Mouse (Mus musculus): ENCODE data around the gene Zfp455. TPM values are rescaled to one million over a fixed set of nuclear protein-coding genes. Genes with fewer than 3 reads are reported as not detected.
"Not testable (repeated sequence)": the region's sequence is repeated elsewhere in the genome, so short reads cannot be mapped to it uniquely, and the experiment has no call there.

Gene Zfp455
- polyA plus RNA-seq (2016; fragmentation: Nextera tagmentation; extraction: Ambion mirVana), result 1.2 and 1.4 TPM in 2 replicates

- Histone ChIP-seq H3K27me3 (ENCODE audit: low read depth, poor library complexity, severe bottlenecking) (no peaks in the 10 kb centered on the region), H3K9me3 (replicated peaks) (no peaks in the 10 kb centered on the region), H3K27ac (replicated peaks) (peak within 1 kb of the TSS; percentile 79), H3K4me3 (peak within 1 kb of the TSS; percentile 60), H3K36me3 (no peaks in the 10 kb centered on the region), H3K4me1 (peaks cover 5% of the 10 kb centered on the region)
- 4% methylated on average over 13 of the region's 13 CpGs for WGBS
- DNase-seq (ENCODE audit: low spot score), result peak; percentile 57
Observed at GRCm38 (mm10) chr13:67194340-67194894, at the start of gene Zfp455. TSS of gene Zfp455 (plus strand) at chr13:67194506.

DNA sequence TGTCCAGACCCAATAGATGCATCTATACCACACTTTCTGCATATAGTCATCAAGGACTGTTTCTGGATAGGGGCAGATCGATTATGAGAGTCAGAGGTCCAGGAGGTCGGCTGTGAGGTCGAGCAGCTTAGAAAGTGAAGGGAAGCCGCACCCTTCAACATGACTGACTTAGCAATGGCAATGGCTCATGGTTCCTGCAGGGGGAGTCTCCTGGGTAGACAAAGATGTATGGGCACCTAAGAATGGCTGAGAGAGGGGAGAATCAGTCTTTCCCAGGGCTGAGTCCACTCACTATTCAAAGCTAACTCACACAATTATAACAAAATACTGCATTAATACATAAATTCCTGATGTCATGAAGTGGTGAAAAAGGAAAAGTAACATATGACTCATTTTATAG, 28.2 kb upstream of the Zfp455 start:
- H3K36me3 ChIP-seq; H3K4me1 ChIP-seq; H3K4me3 ChIP-seq; H3K9me3 ChIP-seq (replicated peaks); H3K27me3 ChIP-seq (ENCODE audit: low read depth, poor library complexity, severe bottlenecking); DNase-seq (ENCODE audit: low spot score); H3K27ac ChIP-seq (replicated peaks): not testable (repeated sequence)
- 71% methylated on average over 4 of the region's 4 CpGs for WGBS

DNA sequence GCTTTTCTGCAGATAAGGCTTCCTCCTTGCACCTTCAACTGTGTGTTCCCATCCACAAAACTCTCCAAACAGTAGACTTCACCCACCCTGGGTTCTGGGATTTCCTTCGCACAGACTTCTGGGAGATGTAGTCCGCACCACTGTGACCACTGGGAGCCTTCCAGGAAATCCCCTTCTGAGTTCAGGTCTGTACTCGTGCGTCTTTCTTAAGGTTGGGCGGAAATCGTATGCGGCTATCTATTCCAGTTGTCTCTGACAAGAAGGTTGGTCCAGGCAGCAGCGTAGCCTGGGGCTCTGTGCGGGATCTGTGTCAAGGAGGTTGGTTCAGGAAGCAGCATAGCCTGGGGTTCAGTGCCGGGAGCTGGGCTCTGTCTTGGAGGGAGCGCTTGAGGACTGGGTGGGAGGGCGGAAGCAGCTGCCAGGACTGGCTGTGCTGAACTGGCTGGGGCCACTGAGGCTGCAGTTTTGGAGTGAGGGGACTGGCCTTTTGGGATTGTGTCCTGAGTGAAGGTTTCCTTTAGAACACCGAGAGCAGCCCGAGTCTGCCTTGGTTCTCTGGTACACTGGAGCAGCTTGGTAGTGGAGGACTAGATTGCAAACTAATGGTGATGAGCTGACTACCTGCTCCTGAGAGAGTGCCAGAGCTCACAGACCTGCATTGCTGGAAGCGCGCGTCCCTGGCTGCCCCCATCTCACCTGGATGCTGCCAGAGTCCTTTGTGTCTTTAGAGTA, 21.1 kb upstream of the Zfp455 start, which contains the start of gene Rsl1:
Gene Rsl1 (plus strand): TSS at position 192 of the 732 bp plus-strand sequence.
- H3K27ac ChIP-seq (replicated peaks), result peak within 1 kb of the TSS; percentile 76
- 2% methylated on average over 17 of the region's 17 CpGs for WGBS
- not testable (repeated sequence) for H3K9me3 ChIP-seq (replicated peaks); H3K4me1 ChIP-seq; H3K36me3 ChIP-seq; H3K27me3 ChIP-seq (ENCODE audit: low read depth, poor library complexity, severe bottlenecking)
- peak within 1 kb of the TSS; percentile 65 for H3K4me3 ChIP-seq
- DNase-seq (ENCODE audit: low spot score), result peak; percentile 59

- Histone ChIP-seq H3K4me1 (peaks cover 5% of the 10 kb centered on the region; the same call in 1 of the 2 replicates), H3K9me3 (replicated peaks) (no peaks in the 10 kb centered on the region), H3K36me3 (peaks cover 4% of the 10 kb centered on the region; the same call in 1 of the 2 replicates), H3K4me3 (peak overlapping the region; percentile 65), H3K27me3 (ENCODE audit: low read depth, poor library complexity, severe bottlenecking) (no peaks in the 10 kb centered on the region), H3K27ac (replicated peaks) (no peak overlapping the region)
- 35% methylated on average over 5 of the region's 5 CpGs for WGBS
- DNase-seq (ENCODE audit: low spot score), result no peak
Observed at GRCm38 (mm10) chr13:67173723-67174055, 20.6 kb upstream of the Zfp455 start.

- no peaks in the 10 kb centered on the region for H3K36me3 ChIP-seq
- 80% methylated on average over 3 of the region's 3 CpGs for WGBS
- H3K27me3 ChIP-seq (ENCODE audit: low read depth, poor library complexity, severe bottlenecking), result no peaks in the 10 kb centered on the region
- H3K4me1 ChIP-seq, result no peaks in the 10 kb centered on the region
- H3K27ac ChIP-seq (replicated peaks), result no peak overlapping the region
- no peaks in the 10 kb centered on the region for H3K9me3 ChIP-seq (replicated peaks)
- H3K4me3 ChIP-seq, result no peak overlapping the region
- no peak for DNase-seq (ENCODE audit: low spot score)
Observed at GRCm38 (mm10) chr13:67201656-67202055, 7.3 kb downstream of the Zfp455 start.

DNA sequence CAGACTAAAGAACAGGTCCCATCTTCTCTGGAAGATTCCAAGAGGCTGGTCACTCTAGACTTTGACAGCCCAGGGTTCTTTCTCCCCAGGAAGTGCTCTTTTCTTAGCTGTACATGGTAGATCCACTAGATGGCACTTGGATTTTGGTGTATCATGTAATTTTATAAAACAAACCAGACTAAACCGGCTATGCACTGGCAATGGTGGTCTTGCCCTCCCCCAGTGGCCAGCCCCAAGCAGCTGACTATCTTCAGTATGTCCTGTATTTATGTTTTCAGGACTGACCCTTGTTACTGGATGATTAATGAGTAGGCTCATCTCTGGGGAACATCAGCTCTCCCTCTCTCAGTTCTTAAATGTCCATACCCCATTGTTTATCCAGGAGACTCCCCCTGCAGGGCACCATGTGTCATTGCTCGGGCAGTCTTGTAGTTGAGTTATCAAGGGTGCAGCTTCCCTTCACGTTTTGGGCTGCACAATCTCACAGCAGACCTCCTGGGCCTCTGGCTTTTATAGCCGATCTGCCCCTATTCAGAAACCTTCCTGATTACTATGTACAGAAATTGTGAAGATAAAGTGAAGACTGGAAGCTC, 19.8 kb downstream of the Zfp455 start:
- Histone ChIP-seq H3K36me3 (no peaks in the 10 kb centered on the region), H3K27ac (replicated peaks) (no peak overlapping the region), H3K4me1 (no peaks in the 10 kb centered on the region), H3K4me3 (no peak overlapping the region), H3K27me3 (ENCODE audit: low read depth, poor library complexity, severe bottlenecking) (no peaks in the 10 kb centered on the region), H3K9me3 (replicated peaks) (peaks cover 7% of the 10 kb centered on the region; the same call in 1 of the 2 replicates)
- DNase-seq (ENCODE audit: low spot score), result no peak
- 67% methylated on average over 4 of the region's 4 CpGs for WGBS

Other genes with a start within 250 kb of the Zfp455 start
- gene Zfp712, start 133.3 kb upstream of the Zfp455 start, polyA plus RNA-seq (2016; fragmentation: Nextera tagmentation; extraction: Ambion mirVana), result 4.0 and 4.3 TPM in 2 replicates
- 5.6 and 7.5 TPM in 2 replicates for gene Zfp708, start 96.5 kb upstream of the Zfp455 start, polyA plus RNA-seq (2016; fragmentation: Nextera tagmentation; extraction: Ambion mirVana)
- 2.6 and 3.1 TPM in 2 replicates for gene Gm28557, start 85.9 kb upstream of the Zfp455 start, polyA plus RNA-seq (2016; fragmentation: Nextera tagmentation; extraction: Ambion mirVana)
- gene Rslcan18, start 78.2 kb upstream of the Zfp455 start, polyA plus RNA-seq (2016; fragmentation: Nextera tagmentation; extraction: Ambion mirVana), result 0.15 and 0.19 TPM in 2 replicates
- gene Zfp759, start 72.8 kb upstream of the Zfp455 start, polyA plus RNA-seq (2016; fragmentation: Nextera tagmentation; extraction: Ambion mirVana), result 1.5 and 1.8 TPM in 2 replicates
- 6.7 and 6.8 TPM in 2 replicates for gene Rsl1, start 21.3 kb upstream of the Zfp455 start, polyA plus RNA-seq (2016; fragmentation: Nextera tagmentation; extraction: Ambion mirVana)
- 1.3 and 1.7 TPM in 2 replicates for gene Zfp458, start 84.0 kb downstream of the Zfp455 start, polyA plus RNA-seq (2016; fragmentation: Nextera tagmentation; extraction: Ambion mirVana)
- 0.37 and 0.59 TPM in 2 replicates for gene Zfp457, start 112.0 kb downstream of the Zfp455 start, polyA plus RNA-seq (2016; fragmentation: Nextera tagmentation; extraction: Ambion mirVana)
- 1.5 and 1.8 TPM in 2 replicates for gene Zfp595, start 138.1 kb downstream of the Zfp455 start, polyA plus RNA-seq (2016; fragmentation: Nextera tagmentation; extraction: Ambion mirVana)
- not detected in 2 replicates for gene Gm28044, start 166.0 kb downstream of the Zfp455 start, polyA plus RNA-seq (2016; fragmentation: Nextera tagmentation; extraction: Ambion mirVana)
- 0.97 and 1.0 TPM in 2 replicates for gene Zfp953, start 166.1 kb downstream of the Zfp455 start, polyA plus RNA-seq (2016; fragmentation: Nextera tagmentation; extraction: Ambion mirVana)
- gene Gm28041, start 181.2 kb downstream of the Zfp455 start, polyA plus RNA-seq (2016; fragmentation: Nextera tagmentation; extraction: Ambion mirVana), result 0.16 and 0.19 TPM in 2 replicates
- gene Zfp456, start 181.3 kb downstream of the Zfp455 start, polyA plus RNA-seq (2016; fragmentation: Nextera tagmentation; extraction: Ambion mirVana), result 0.79 and 0.95 TPM in 2 replicates
- 3.3 and 4.3 TPM in 2 replicates for gene Zfp429, start 205.3 kb downstream of the Zfp455 start, polyA plus RNA-seq (2016; fragmentation: Nextera tagmentation; extraction: Ambion mirVana)
- gene Zfp459, start 226.9 kb downstream of the Zfp455 start, polyA plus RNA-seq (2016; fragmentation: Nextera tagmentation; extraction: Ambion mirVana), result 0.39 TPM in 2 replicates

All from midbrain, embryonic 10.5 days (tissue).